Mouse (Mus musculus) CH12.LX (cell line): ENCODE measurements around the gene Cwc22. TPM values are rescaled to one million over a fixed set of nuclear protein-coding genes. Genes with fewer than 3 reads are reported as not detected.

Source experiments
- DNase-seq: peaks from one replicate; pipeline ENCODE4 v3.0.0-alpha.2; 2013; ENCODE audit errors: extremely low read depth
- H3K27ac ChIP-seq: 2 replicates; pipeline ENCODE4 v1.5.1; 2012; ENCODE audit warnings: low read depth, mild to moderate bottlenecking, control low read depth, moderate library complexity; ENCODE audit not compliant: insufficient read depth
- H3K27me3 ChIP-seq: replicated peaks from 2 replicates; pipeline ENCODE3; 2012; ENCODE audit warnings: inconsistent platforms
- H3K36me3 ChIP-seq, 2 experiments: replicated peaks in 1 of 2; 2 replicates each; pipeline versions ENCODE3 to v1.6.1; 2012; ENCODE audit warnings: inconsistent platforms in 1 of 2, low read length in 1 of 2, mild to moderate bottlenecking in 1 of 2, mixed read lengths in 1 of 2, moderate library complexity in 1 of 2; ENCODE audit not compliant: control insufficient read depth in 1 of 2, insufficient read depth in 1 of 2
- H3K4me1 ChIP-seq, 2 experiments: 2 replicates each; pipeline ENCODE4 v1.6.1; 2012; ENCODE audit warnings: inconsistent platforms in 1 of 2, moderate library complexity in 1 of 2; ENCODE audit not compliant: insufficient read depth in 2 of 2, control insufficient read depth in 1 of 2
- H3K4me2 ChIP-seq: 2 replicates; pipeline ENCODE4 v1.6.1; 2012; ENCODE audit warnings: low read depth, mild to moderate bottlenecking, control low read depth; ENCODE audit not compliant: poor library complexity, insufficient read depth, severe bottlenecking
- H3K4me3 ChIP-seq, 3 experiments: fragments of 150-350 bp in 1 of 3; sonication (generic) in 1 of 3; replicated peaks in 1 of 3; 2 replicates each; pipeline versions ENCODE3 to v1.5.1; 2011 to 2012; ENCODE audit warnings: low read depth in 2 of 3, low read length in 2 of 3, mild to moderate bottlenecking in 2 of 3, moderate library complexity in 2 of 3, control low read depth in 1 of 3, improper control_type of control experiment in 1 of 3, inconsistent platforms in 1 of 3, mixed read lengths in 1 of 3; ENCODE audit not compliant: poor library complexity in 1 of 3
- H3K79me2 ChIP-seq: replicated peaks from 2 replicates; pipeline ENCODE4 v1.6.1; 2012; ENCODE audit warnings: mild to moderate bottlenecking, moderate library complexity; ENCODE audit not compliant: control insufficient read depth, poor library complexity, insufficient read depth, severe bottlenecking; ENCODE audit errors: extremely low read depth
- H3K9ac ChIP-seq: 2 replicates; pipeline ENCODE4 v1.6.1; 2012; ENCODE audit warnings: low read depth, mild to moderate bottlenecking, control low read depth, moderate library complexity; ENCODE audit not compliant: insufficient read depth
- H3K9me3 ChIP-seq: replicated peaks from 2 replicates; pipeline ENCODE3; 2012; ENCODE audit warnings: low read length, inconsistent platforms, mixed read lengths
- BHLHE40 ChIP-seq: IDR thresholded peaks from 2 replicates; pipeline ENCODE4 v1.6.1; 2011; ENCODE audit warnings: mild to moderate bottlenecking, low read depth, low read length, improper control_type of control experiment
- E2F4 ChIP-seq: IDR thresholded peaks from 2 replicates; pipeline ENCODE4 v1.6.1; 2011; ENCODE audit warnings: low read depth, low read length, improper control_type of control experiment; ENCODE audit not compliant: insufficient replicate concordance
- ELF1 ChIP-seq: IDR thresholded peaks from 2 replicates; pipeline ENCODE4 v1.6.1; 2014; ENCODE audit warnings: low read depth, mild to moderate bottlenecking, inconsistent platforms, low read length, improper control_type of control experiment
- ETS1 ChIP-seq: conservative IDR thresholded peaks from 2 replicates; pipeline ENCODE4 v1.6.1; 2012; ENCODE audit warnings: low read depth, mild to moderate bottlenecking, inconsistent platforms, low read length, improper control_type of control experiment, moderate library complexity
- GABPA ChIP-seq: IDR thresholded peaks from 2 replicates; pipeline ENCODE4 v1.6.1; 2012; ENCODE audit warnings: low read depth, low read length, improper control_type of control experiment, inconsistent platforms; ENCODE audit not compliant: insufficient replicate concordance
- IRF4 ChIP-seq: IDR thresholded peaks from 2 replicates; pipeline ENCODE4 v1.6.1; 2014; ENCODE audit warnings: low read depth, mild to moderate bottlenecking, inconsistent platforms, low read length, improper control_type of control experiment
- KAT2A ChIP-seq: IDR thresholded peaks from 2 replicates; pipeline ENCODE4 v1.6.1; 2012; ENCODE audit warnings: low read length, improper control_type of control experiment, inconsistent platforms; ENCODE audit not compliant: insufficient replicate concordance
- MAFK ChIP-seq: IDR thresholded peaks from 2 replicates; pipeline ENCODE4 v1.6.1; 2011; ENCODE audit warnings: low read length, improper control_type of control experiment; ENCODE audit not compliant: insufficient replicate concordance
- MAZ ChIP-seq: IDR thresholded peaks from 2 replicates; pipeline ENCODE4 v1.6.1; 2012; ENCODE audit warnings: low read depth, mild to moderate bottlenecking, inconsistent platforms, low read length, improper control_type of control experiment, moderate library complexity
- MEF2A ChIP-seq: IDR thresholded peaks from 2 replicates; pipeline ENCODE4 v1.6.1; 2014; ENCODE audit warnings: low read depth, mild to moderate bottlenecking, inconsistent platforms, low read length, improper control_type of control experiment, borderline replicate concordance
- MYC ChIP-seq: IDR thresholded peaks from 2 replicates; pipeline ENCODE4 v1.6.1; 2011; ENCODE audit warnings: low read depth, mild to moderate bottlenecking, improper control_type of control experiment, low read length
- NRF1 ChIP-seq: IDR thresholded peaks from 2 replicates; pipeline ENCODE4 v1.6.1; 2014; ENCODE audit warnings: low read depth, mild to moderate bottlenecking, inconsistent platforms, low read length, improper control_type of control experiment, moderate library complexity
- PAX5 ChIP-seq: IDR thresholded peaks from 2 replicates; pipeline ENCODE4 v1.6.1; 2012; ENCODE audit warnings: low read length, inconsistent platforms, mixed read lengths
- POLR2A ChIP-seq: IDR thresholded peaks from 2 replicates; pipeline ENCODE4 v1.6.1; 2011; ENCODE audit warnings: low read depth, mild to moderate bottlenecking, improper control_type of control experiment, low read length
- RAD21 ChIP-seq: IDR thresholded peaks from 2 replicates; pipeline ENCODE4 v1.6.1; 2011; ENCODE audit warnings: low read depth, mild to moderate bottlenecking, low read length, improper control_type of control experiment, moderate library complexity
- RCOR1 ChIP-seq: conservative IDR thresholded peaks from 2 replicates; pipeline ENCODE4 v1.6.1; 2012; ENCODE audit warnings: low read depth, mild to moderate bottlenecking, inconsistent platforms, low read length, improper control_type of control experiment
- SIN3A ChIP-seq: IDR thresholded peaks from 2 replicates; pipeline ENCODE4 v1.6.1; 2012; ENCODE audit warnings: low read length, improper control_type of control experiment, inconsistent platforms
- SMC3 ChIP-seq: IDR thresholded peaks from 2 replicates; pipeline ENCODE4 v1.6.1; 2011; ENCODE audit warnings: low read depth, low read length, improper control_type of control experiment
- TBP ChIP-seq: conservative IDR thresholded peaks from 2 replicates; pipeline ENCODE4 v1.6.1; 2011; ENCODE audit warnings: low read depth, low read length, improper control_type of control experiment
- UBTF ChIP-seq: IDR thresholded peaks from 2 replicates; pipeline ENCODE4 v1.6.1; 2012; ENCODE audit warnings: low read depth, mild to moderate bottlenecking, inconsistent platforms, low read length, improper control_type of control experiment, moderate library complexity
- USF1 ChIP-seq: IDR thresholded peaks from 2 replicates; pipeline ENCODE4 v1.6.1; 2014; ENCODE audit warnings: low read depth, mild to moderate bottlenecking, inconsistent platforms, low read length, improper control_type of control experiment
- USF2 ChIP-seq: conservative IDR thresholded peaks from 2 replicates; pipeline ENCODE4 v1.6.1; 2011; ENCODE audit warnings: low read depth, low read length, improper control_type of control experiment
- ZC3H11A ChIP-seq: IDR thresholded peaks from 2 replicates; pipeline ENCODE4 v1.6.1; 2012; ENCODE audit warnings: low read depth, mild to moderate bottlenecking, inconsistent platforms, low read length, improper control_type of control experiment
- ZKSCAN1 ChIP-seq: IDR thresholded peaks from 2 replicates; pipeline ENCODE4 v1.6.1; 2012; ENCODE audit warnings: low read depth, inconsistent platforms, low read length, improper control_type of control experiment, borderline replicate concordance
- ZMIZ1 ChIP-seq: IDR thresholded peaks from 2 replicates; pipeline ENCODE4 v1.6.1; 2012; ENCODE audit warnings: low read depth, mild to moderate bottlenecking, inconsistent platforms, low read length, improper control_type of control experiment
- ZNF384 ChIP-seq: IDR thresholded peaks from 2 replicates; pipeline ENCODE4 v1.6.1; 2012; ENCODE audit warnings: low read depth, low read length, improper control_type of control experiment, inconsistent platforms
- dilution Hi-C: fragments of 300-500 bp; cut with MboI; formaldehyde crosslinking; loops from 2 replicates; pipeline ENCODE4 v1.14.3; 2020; ENCODE audit warnings: low sequenced_read_pairs; ENCODE audit not compliant: extremely low pct_unique_long_range_greater_than_20kb, extremely low pct_ligation_motif_present
- in situ Hi-C: fragments of 300-500 bp; cut with MboI; formaldehyde crosslinking; loops from 3 replicates; pipeline ENCODE4 v1.14.3; 2019; ENCODE audit warnings: low sequenced_read_pairs, low pct_ligation_motif_present, low pct_unique_long_range_greater_than_20kb, mixed read lengths
- polyA plus RNA-seq: library from polyadenylated mRNA; unstranded; fragments of >175 nt; gene quantifications from 2 replicates; pipeline ENCODE4 v1.2.1, GENCODE M21; 2012; ENCODE audit warnings: low read depth; ENCODE audit not compliant: insufficient read length
- total RNA-seq, 2 experiments: library from RNA; depleted of rRNA; stranded (reverse); fragments of 300-350 nt in 1 of 2; fragments of >200 nt in 1 of 2; gene quantifications; 2 replicates each; pipeline ENCODE4 v1.2.3; 2012 to 2014

The Cwc22 gene
- total and polyA plus RNA-seq, 3 experiments, result 51.3 to 74.5 (median 53.2) TPM

GRCm38 (mm10) chr2:77894896-77895295 is 51.3 kb downstream of the Cwc22 start:
- no peak for DNase-seq
- Histone ChIP-seq H3K27me3 (no peaks in the 10 kb centered on the region), H3K9ac (no peak overlapping the region), H3K27ac (no peak overlapping the region), H3K36me3 (peaks cover 49 to 65% of the 10 kb centered on the region in 2 experiments), H3K4me1 (no peaks in the 10 kb centered on the region; a peak in 1 of 4 replicates), H3K4me3 (no peak overlapping the region), H3K79me2 (no peaks in the 10 kb centered on the region), H3K9me3 (no peaks in the 10 kb centered on the region), H3K4me2 (no peak overlapping the region)
- dilution Hi-C loops (no loop called here), in situ Hi-C loops (no loop called here)
- TF ChIP-seq RCOR1, result no peak
- TF ChIP-seq MAZ, result no peak
- no peak for TF ChIP-seq USF2
- no peak for TF ChIP-seq BHLHE40
- no peak for TF ChIP-seq SMC3
- TF ChIP-seq ZC3H11A, result no peak
- TF ChIP-seq SIN3A, result no peak
- TF ChIP-seq ZNF384, result no peak
- TF ChIP-seq MEF2A, result no peak
- no peak for TF ChIP-seq POLR2A
- TF ChIP-seq E2F4, result no peak
- TF ChIP-seq ELF1, result no peak
- no peak for TF ChIP-seq NRF1

- in situ Hi-C loops, result no loop called here
- H3K36me3 ChIP-seq, result peaks cover 37 to 51% of the 10 kb centered on the region in 2 experiments
Observed at GRCm38 (mm10) chr2:77893505-77893904, 52.7 kb downstream of the Cwc22 start.

More at GRCm38 (mm10) chr2:77893505-77893904, 52.7 kb downstream of the Cwc22 start:
- no peak overlapping the region for H3K27ac ChIP-seq
- no peaks in the 10 kb centered on the region for H3K27me3 ChIP-seq
- no peak overlapping the region for H3K4me3 ChIP-seq
- no peak for TF ChIP-seq IRF4
- TF ChIP-seq KAT2A, result no peak
- no peak for TF ChIP-seq ETS1
- no peak for TF ChIP-seq ZMIZ1
- TF ChIP-seq UBTF, result no peak
- TF ChIP-seq USF1, result no peak
- no peak for TF ChIP-seq SIN3A
- TF ChIP-seq MAFK, result no peak
- TF ChIP-seq GABPA, result no peak
- TF ChIP-seq MAZ, result no peak
- no peak for TF ChIP-seq TBP
- no peak for TF ChIP-seq RAD21
- no peak for TF ChIP-seq ELF1
- no peak for TF ChIP-seq RCOR1
- TF ChIP-seq ZC3H11A, result no peak
- TF ChIP-seq MYC, result no peak
- no peak for TF ChIP-seq ZKSCAN1
- no peak for TF ChIP-seq PAX5
- TF ChIP-seq E2F4, result no peak
- no peaks in the 10 kb centered on the region for H3K79me2 ChIP-seq
- no peak for DNase-seq
- H3K4me2 ChIP-seq, result no peak overlapping the region
- no peaks in the 10 kb centered on the region for H3K9me3 ChIP-seq
- H3K4me1 ChIP-seq, result no peaks in the 10 kb centered on the region; a peak in 1 of 4 replicates
- dilution Hi-C loops, result no loop called here
- no peak overlapping the region for H3K9ac ChIP-seq
